Mouse (Mus musculus) liver, postnatal 0 days (tissue): ENCODE measurements at regions not wholly inside any gene's neighbourhood (a gene's known extent, or its start where the extent isn't known, plus 50 kb on each side); places are given as distances from the start of the nearest gene placed in this dataset.
A peak's percentile ranks its signal among the peaks of the same experiment; 100 is the strongest.

ENCODE experiments used
- ATAC-seq: fragments of 200-750 bp; cut with Nextera tagmentation; 2 replicates; pipeline ENCODE4 v1.8.0; 2017; ENCODE audit warnings: mild to moderate bottlenecking, moderate library complexity
- DNase-seq: peaks from one replicate; pipeline ENCODE4 v3.0.0-alpha.2; 2016
- H3K27ac ChIP-seq: fragments of 300-500 bp; sonication (generic); 2 replicates; pipeline ENCODE4 v1.5.1; 2014; ENCODE audit warnings: antibody characterized with exemption, moderate library complexity, mild to moderate bottlenecking, low read depth
- H3K27me3 ChIP-seq: fragments of 300-500 bp; sonication (generic); 2 replicates; pipeline ENCODE4 v1.6.1; 2014; ENCODE audit warnings: low read length, control low read depth, mixed read lengths; ENCODE audit not compliant: insufficient read depth
- H3K36me3 ChIP-seq: fragments of 300-500 bp; sonication (generic); replicated peaks from 2 replicates; pipeline ENCODE4 v1.6.1; 2014; ENCODE audit warnings: mild to moderate bottlenecking, control low read depth, low read length, moderate library complexity, mixed read lengths; ENCODE audit not compliant: insufficient read depth
- H3K4me1 ChIP-seq: fragments of 300-500 bp; sonication (generic); 2 replicates; pipeline ENCODE4 v1.6.1; 2014; ENCODE audit warnings: antibody characterized with exemption, mild to moderate bottlenecking, control low read depth; ENCODE audit not compliant: insufficient read depth
- H3K4me2 ChIP-seq: fragments of 300-500 bp; sonication (generic); 2 replicates; pipeline ENCODE4 v1.6.1; 2014; ENCODE audit warnings: low read depth, mild to moderate bottlenecking, low read length, moderate library complexity, mixed read lengths
- H3K4me3 ChIP-seq: fragments of 300-500 bp; sonication (generic); 2 replicates; pipeline ENCODE4 v1.5.1; 2014; ENCODE audit warnings: low read depth, low read length
- H3K9ac ChIP-seq: fragments of 300-500 bp; sonication (generic); replicated peaks from 2 replicates; pipeline ENCODE4 v1.6.1; 2014; ENCODE audit warnings: mild to moderate bottlenecking, moderate library complexity
- H3K9me3 ChIP-seq: fragments of 300-500 bp; sonication (generic); 2 replicates; pipeline ENCODE4 v1.6.1; 2016; ENCODE audit warnings: mild to moderate bottlenecking, control low read depth, low read length, mixed read lengths
- CTCF ChIP-seq: sonication (generic); IDR thresholded peaks from 2 replicates; pipeline ENCODE4 v1.5.1; 2016; ENCODE audit warnings: antibody characterized with exemption, low read depth
- EP300 ChIP-seq: IDR thresholded peaks from 2 replicates; pipeline ENCODE4 v1.6.1; 2016; ENCODE audit warnings: antibody characterized with exemption, low read depth, mild to moderate bottlenecking
- WGBS: fragments of 180-500 bp; shearing (Covaris S2); extraction: QIAGEN DNeasy Blood & Tissue Kit; methylation state at CpG from one replicate; pipeline ENCODE4 v1.1.7; 2014; ENCODE audit not compliant: insufficient replicate concordance; 5-methylcytosine and 5-hydroxymethylcytosine counted together

DNA sequence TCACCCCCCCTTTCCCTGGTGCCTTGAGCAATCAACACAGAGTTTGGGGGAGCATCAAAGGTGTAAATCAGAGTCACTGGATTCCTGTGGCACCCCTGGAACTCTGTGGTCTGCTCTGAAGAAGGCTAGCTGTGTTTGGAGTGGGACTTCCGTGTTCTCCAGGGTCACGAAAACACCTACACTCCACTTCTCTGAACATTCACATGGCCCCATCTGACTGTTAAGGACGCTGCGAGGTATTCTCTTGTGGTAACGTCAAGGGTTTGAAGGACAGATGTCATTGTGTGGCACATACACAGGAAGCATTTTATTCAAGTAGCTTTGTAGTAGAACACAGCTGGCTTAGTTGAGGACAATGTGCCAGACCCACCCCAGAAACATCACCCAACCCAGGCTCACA is 137.1 kb downstream of the Gadd45g start:
- no peak for ATAC-seq

DNA sequence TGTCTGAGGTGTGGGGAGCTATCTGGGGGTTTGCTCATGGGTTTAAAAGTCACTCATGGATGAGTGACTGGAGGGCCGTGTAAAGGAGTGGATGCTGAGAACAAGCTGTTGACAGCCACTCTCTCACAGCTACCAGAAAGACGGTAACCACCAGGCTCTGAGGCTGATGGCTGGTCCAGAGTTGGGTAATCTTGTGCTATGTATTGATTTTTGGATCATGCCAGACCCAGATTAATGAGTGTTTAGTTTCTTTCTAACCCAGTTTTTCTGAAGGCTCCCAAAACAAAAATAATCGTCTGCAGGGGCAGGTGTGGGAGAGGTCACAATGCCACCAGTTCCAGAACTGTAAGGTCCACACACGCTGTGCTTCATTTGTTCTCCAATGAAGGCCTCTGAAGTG is 144.9 kb downstream of the Gadd45g start:
- no peaks in the 10 kb centered on the region for H3K36me3 ChIP-seq
- 63% methylated on average over 4 of the region's 4 CpGs for WGBS
- DNase-seq (no peak), ATAC-seq (peak; percentile 75)
- no peak overlapping the region for H3K4me3 ChIP-seq
- no peak overlapping the region for H3K27ac ChIP-seq
- no peak overlapping the region for H3K4me2 ChIP-seq
- peaks cover 8% of the 10 kb centered on the region for H3K4me1 ChIP-seq
- peaks cover 4% of the 10 kb centered on the region for H3K9me3 ChIP-seq
- TF ChIP-seq EP300, result no peak
- TF ChIP-seq CTCF, result no peak
- no peaks in the 10 kb centered on the region for H3K27me3 ChIP-seq
- H3K9ac ChIP-seq, result no peak overlapping the region

More for the DNA sequence above, 137.1 kb downstream of the Gadd45g start:
- no peaks in the 10 kb centered on the region for H3K27me3 ChIP-seq
- no peak overlapping the region for H3K9ac ChIP-seq
- H3K4me1 ChIP-seq, result peaks cover 18% of the 10 kb centered on the region
- no peaks in the 10 kb centered on the region for H3K9me3 ChIP-seq
- no peak overlapping the region for H3K4me2 ChIP-seq
- no peaks in the 10 kb centered on the region for H3K36me3 ChIP-seq
- WGBS, result 78% methylated on average over 5 of the region's 5 CpGs
- TF ChIP-seq CTCF (no peak), EP300 (no peak)
- no peak overlapping the region for H3K27ac ChIP-seq
- no peak overlapping the region for H3K4me3 ChIP-seq
- DNase-seq, result no peak

DNA sequence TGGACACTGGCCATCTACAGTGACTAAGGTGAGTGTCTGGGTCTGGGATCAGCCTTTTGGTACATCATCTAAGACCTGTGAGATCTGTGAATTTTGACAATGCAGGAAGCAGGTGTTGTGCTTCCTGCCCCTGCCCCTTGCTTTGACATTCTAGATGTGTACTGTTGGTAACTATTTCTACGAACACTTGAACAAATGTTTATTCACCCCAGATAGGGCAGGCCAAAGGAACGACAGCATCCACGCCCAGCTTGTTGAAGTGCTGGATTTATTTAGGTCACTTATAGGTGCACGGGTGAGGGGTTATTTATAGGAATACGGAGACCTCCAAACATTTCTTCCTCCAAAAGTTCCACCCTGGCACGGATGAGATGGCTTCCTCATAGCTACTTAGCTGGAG is 146.4 kb downstream of the Gadd45g start:
- Histone ChIP-seq H3K27me3 (no peaks in the 10 kb centered on the region), H3K9me3 (peaks cover 4% of the 10 kb centered on the region), H3K27ac (no peak overlapping the region), H3K36me3 (no peaks in the 10 kb centered on the region), H3K9ac (no peak overlapping the region), H3K4me3 (no peak overlapping the region), H3K4me2 (no peak overlapping the region), H3K4me1 (peaks cover 11% of the 10 kb centered on the region)
- DNase-seq, result no peak
- TF ChIP-seq CTCF (no peak), EP300 (no peak)
- WGBS, result 61% methylated on average over 6 of the region's 6 CpGs
- ATAC-seq, result no peak

DNA sequence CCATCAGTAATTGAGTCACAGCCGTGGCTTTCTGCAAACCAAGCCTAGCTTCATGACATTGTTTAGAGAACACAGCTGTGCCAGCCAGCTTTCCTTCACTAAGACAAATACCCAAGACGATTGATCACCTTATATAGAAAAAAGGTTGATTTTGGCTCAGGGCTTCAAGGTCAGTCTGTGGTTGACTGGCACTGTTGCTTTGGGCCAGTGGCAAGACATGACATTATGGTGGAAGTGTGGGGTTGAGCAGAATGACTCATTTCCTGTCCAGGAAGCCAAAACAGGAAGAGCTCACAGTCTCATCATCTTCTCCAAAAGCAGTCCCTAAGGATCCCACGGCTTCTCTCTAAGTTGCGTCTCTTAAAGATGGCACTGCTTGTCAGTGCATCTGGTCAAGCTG is 149.7 kb downstream of the Gadd45g start:
- WGBS, result 42% methylated on average over 4 of the region's 4 CpGs
- H3K27me3 ChIP-seq, result no peaks in the 10 kb centered on the region
- H3K27ac ChIP-seq, result no peak overlapping the region
- TF ChIP-seq EP300 (no peak), CTCF (no peak)
- no peak overlapping the region for H3K4me2 ChIP-seq
- ATAC-seq (no peak), DNase-seq (no peak)
- H3K4me1 ChIP-seq, result peaks cover 16% of the 10 kb centered on the region
- no peak overlapping the region for H3K4me3 ChIP-seq
- H3K9ac ChIP-seq, result no peak overlapping the region
- H3K36me3 ChIP-seq, result no peaks in the 10 kb centered on the region
- peaks cover 4% of the 10 kb centered on the region for H3K9me3 ChIP-seq

DNA sequence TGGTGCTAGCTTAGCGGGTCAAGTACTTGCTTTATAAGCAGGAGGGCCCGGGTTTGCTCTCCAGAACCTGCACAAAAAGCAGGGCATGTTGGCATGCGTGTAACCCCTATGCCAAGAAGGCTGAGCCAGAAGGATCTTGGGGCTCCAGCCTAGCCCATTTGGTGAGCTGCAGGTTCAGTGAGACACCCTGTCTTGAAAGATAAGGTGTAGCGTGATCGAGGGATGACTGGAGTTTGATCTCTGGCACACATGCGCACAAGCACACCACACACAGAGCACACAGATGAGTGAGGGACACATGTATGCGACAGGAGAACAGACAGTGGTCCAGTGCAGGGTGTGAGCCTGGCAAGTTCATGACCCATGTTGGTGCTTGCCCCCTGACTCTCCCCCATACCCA is 152.1 kb downstream of the Gadd45g start:
- Histone ChIP-seq H3K4me1 (peaks cover 9% of the 10 kb centered on the region), H3K4me2 (no peak overlapping the region), H3K27me3 (no peaks in the 10 kb centered on the region), H3K27ac (no peak overlapping the region), H3K4me3 (no peak overlapping the region), H3K9me3 (peaks cover 4% of the 10 kb centered on the region), H3K36me3 (no peaks in the 10 kb centered on the region), H3K9ac (no peak overlapping the region)
- TF ChIP-seq EP300 (peak; percentile 55; the same call in 1 of the 2 replicates), CTCF (no peak)
- WGBS, result 55% methylated on average over 7 of the region's 7 CpGs
- DNase-seq, result no peak
- peak; percentile 83 for ATAC-seq

DNA sequence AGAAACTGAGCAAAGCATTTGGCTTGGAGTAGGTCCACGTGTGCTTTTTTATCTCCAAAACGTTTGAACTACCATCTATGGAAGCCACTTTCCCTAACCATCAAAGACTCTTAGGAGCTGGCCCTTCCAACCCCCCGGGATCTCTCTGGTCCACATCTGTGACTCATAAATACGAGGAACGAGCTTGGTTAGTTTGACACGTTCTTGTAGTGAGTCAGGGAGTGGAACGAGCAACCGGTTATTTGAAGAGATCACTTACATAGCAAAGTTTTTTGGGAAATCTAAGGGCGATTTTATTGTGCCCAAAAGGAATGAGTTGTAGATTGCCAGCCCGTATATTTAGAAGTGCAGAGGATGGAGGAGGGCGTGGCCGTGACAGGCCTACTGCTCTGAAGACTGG is 155.3 kb downstream of the Gadd45g start:
- no peak overlapping the region for H3K9ac ChIP-seq
- no peaks in the 10 kb centered on the region for H3K27me3 ChIP-seq
- H3K36me3 ChIP-seq, result no peaks in the 10 kb centered on the region
- 77% methylated on average over 12 of the region's 12 CpGs for WGBS
- ATAC-seq (no peak), DNase-seq (no peak)
- H3K4me3 ChIP-seq, result no peak overlapping the region
- H3K4me2 ChIP-seq, result no peak overlapping the region
- TF ChIP-seq EP300, result no peak
- TF ChIP-seq CTCF, result no peak
- no peak overlapping the region for H3K27ac ChIP-seq
- H3K4me1 ChIP-seq, result peaks cover 4% of the 10 kb centered on the region
- H3K9me3 ChIP-seq, result no peaks in the 10 kb centered on the region

DNA sequence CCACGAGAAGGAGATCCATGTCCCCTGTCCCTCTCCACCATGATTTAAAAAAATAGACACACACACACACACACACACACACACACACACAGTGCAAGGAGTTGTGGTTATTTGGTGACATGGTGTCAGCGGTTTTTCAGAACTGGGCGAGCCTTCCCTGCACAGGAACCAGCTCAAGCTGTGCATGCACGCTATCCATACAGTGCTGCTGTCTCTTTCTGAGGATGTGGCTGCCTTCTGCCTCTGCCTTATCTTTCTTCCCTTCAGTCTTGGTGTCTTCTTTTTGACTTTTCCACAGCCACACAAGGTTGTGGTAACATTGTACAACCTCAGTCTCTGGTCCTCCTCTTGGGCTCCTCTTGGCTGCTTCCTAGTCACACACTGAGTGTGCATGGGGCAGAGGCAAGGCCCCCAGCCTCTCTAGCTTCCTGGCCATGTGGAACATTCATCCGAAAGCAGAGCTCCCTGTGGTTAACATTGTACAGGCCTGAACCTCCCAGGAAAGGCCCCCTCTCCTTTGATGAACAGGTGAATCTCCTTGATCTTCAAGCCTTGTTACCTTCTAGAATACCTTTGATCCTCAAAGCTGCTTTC is 157.6 kb downstream of the Gadd45g start:
- WGBS, result 60% methylated on average over 5 of the region's 5 CpGs
- peak; percentile 23; the same call in 1 of the 2 replicates for ATAC-seq
- H3K9me3 ChIP-seq, result no peaks in the 10 kb centered on the region
- H3K27ac ChIP-seq, result no peak overlapping the region
- no peak for DNase-seq
- H3K36me3 ChIP-seq, result no peaks in the 10 kb centered on the region
- H3K4me1 ChIP-seq, result no peaks in the 10 kb centered on the region
- H3K4me3 ChIP-seq, result no peak overlapping the region
- H3K27me3 ChIP-seq, result no peaks in the 10 kb centered on the region
- TF ChIP-seq EP300, result no peak
- no peak for TF ChIP-seq CTCF
- H3K4me2 ChIP-seq, result no peak overlapping the region
- no peak overlapping the region for H3K9ac ChIP-seq
